Mouse (Mus musculus): ENCODE measurements at regions not wholly inside any gene's neighbourhood (a gene's known extent, or its start where the extent isn't known, plus 50 kb on each side); places are given as distances from the start of the nearest gene placed in this dataset.

DNA sequence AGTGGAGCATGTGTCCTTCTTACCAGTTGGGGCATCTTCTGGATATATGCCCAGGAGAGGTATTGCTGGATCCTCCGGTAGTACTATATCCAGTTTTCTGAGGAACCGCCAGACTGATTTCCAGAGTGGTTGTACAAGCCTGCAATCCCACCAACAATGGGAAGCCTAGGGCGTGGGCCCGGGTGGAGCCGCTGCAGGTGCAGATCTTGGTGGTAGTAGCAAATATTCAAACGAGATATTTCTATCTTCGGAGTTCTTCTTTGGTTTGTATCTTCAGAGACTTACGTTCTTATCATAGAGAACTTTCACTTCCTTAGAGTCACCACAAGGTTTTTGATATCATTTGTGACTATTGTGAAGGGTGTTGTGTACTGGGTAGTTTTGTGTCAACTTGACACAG lies 60.2 kb upstream of the Btbd35f28 start:
- DNase-seq (ENCODE audit: low spot score in 2 of 2) = peak in 1 of 2 experiments; percentile 3
